Mouse (Mus musculus) brain, embryonic 14.5 days (tissue): ENCODE data around the gene Kbtbd13.

Source experiments
- CTCF ChIP-seq: fragments of 200-500 bp; IDR thresholded peaks from 2 replicates; pipeline ENCODE4 v1.5.1; 2012; ENCODE audit warnings: inconsistent platforms, mild to moderate bottlenecking, moderate library complexity, borderline replicate concordance; ENCODE audit not compliant: insufficient read depth, insufficient read length; ENCODE audit errors: extremely low read depth
- POLR2A ChIP-seq: fragments of 200-500 bp; IDR thresholded peaks from 2 replicates; pipeline ENCODE4 v1.6.1; 2012; ENCODE audit warnings: mild to moderate bottlenecking, inconsistent platforms, borderline replicate concordance; ENCODE audit not compliant: poor library complexity, insufficient read depth, insufficient read length, severe bottlenecking; ENCODE audit errors: extremely low read depth

- TF ChIP-seq POLR2A (no peak), CTCF (no peak)
Observed at GRCm38 (mm10) chr9:65407861-65408260, 16.4 kb upstream of the Kbtbd13 start.
